Mouse (Mus musculus) spleen, adult 2 months (tissue): ENCODE measurements at regions not wholly inside any gene's neighbourhood (a gene's known extent, or its start where the extent isn't known, plus 50 kb on each side); places are given as distances from the start of the nearest gene placed in this dataset.

Source experiments
- CTCF ChIP-seq: fragments of 200-500 bp; IDR thresholded peaks from 2 replicates; pipeline ENCODE4 v1.5.1; 2011; ENCODE audit warnings: mild to moderate bottlenecking, inconsistent platforms; ENCODE audit not compliant: insufficient read depth, insufficient read length, insufficient replicate concordance; ENCODE audit errors: extremely low read depth
- POLR2A ChIP-seq: fragments of 200-500 bp; IDR thresholded peaks from 2 replicates; pipeline ENCODE4 v1.6.1; 2011; ENCODE audit warnings: low read depth, low read length, inconsistent platforms

- no peak for TF ChIP-seq POLR2A
- TF ChIP-seq CTCF, result no peak
Observed at GRCm38 (mm10) chr3:142984547-142984946, 102.7 kb upstream of the Pkn2 start.
